Mouse (Mus musculus): Measurements from ENCODE around the gene Ogt. TPM values are rescaled to one million over a fixed set of nuclear protein-coding genes. Genes with fewer than 3 reads are reported as not detected.

The Ogt gene
- 182 and 193 TPM in 2 replicates for polyA plus RNA-seq (2015; fragmentation: Nextera tagmentation; extraction: Ambion mirVana)

GRCm38 (mm10) chrX:101639741-101640166 is at the start of gene Ogt:
TSS of gene Ogt (plus strand) at chrX:101640060.
- peak; percentile 97 for ATAC-seq
- peak within 1 kb of the TSS; percentile 70 for H3K4me3 ChIP-seq
- H3K9me3 ChIP-seq (replicated peaks) = no peaks in the 10 kb centered on the region
- H3K4me2 ChIP-seq = peak within 1 kb of the TSS; percentile 65
- H3K9ac ChIP-seq = peak within 1 kb of the TSS; percentile 85
- no peaks in the 10 kb centered on the region for H3K36me3 ChIP-seq (ENCODE audit: poor library complexity, severe bottlenecking)
- peaks cover 5% of the 10 kb centered on the region; the same call in 1 of the 2 replicates for H3K27me3 ChIP-seq
- H3K27ac ChIP-seq = peak within 1 kb of the TSS; percentile 86
- peaks cover 6% of the 10 kb centered on the region for H3K4me1 ChIP-seq
- WGBS = 14% methylated on average over 24 of the region's 24 CpGs

- H3K9me3 ChIP-seq (replicated peaks) = no peaks in the 10 kb centered on the region
- H3K4me2 ChIP-seq = no peak overlapping the region
- WGBS = 91% methylated on average over 3 of the region's 3 CpGs
- H3K9ac ChIP-seq = no peak overlapping the region
- no peak for ATAC-seq
- no peak overlapping the region for H3K27ac ChIP-seq
- no peaks in the 10 kb centered on the region for H3K4me1 ChIP-seq
- no peaks in the 10 kb centered on the region for H3K27me3 ChIP-seq
- H3K36me3 ChIP-seq (ENCODE audit: poor library complexity, severe bottlenecking) = no peaks in the 10 kb centered on the region
- H3K4me3 ChIP-seq = no peak overlapping the region
These were observed 23.7 kb upstream of the Ogt start for GRCm38 (mm10) chrX:101616183-101616582.

- Histone ChIP-seq H3K36me3 (ENCODE audit: poor library complexity, severe bottlenecking) (no peaks in the 10 kb centered on the region), H3K4me2 (no peak overlapping the region), H3K27me3 (no peaks in the 10 kb centered on the region), H3K9me3 (replicated peaks) (no peaks in the 10 kb centered on the region), H3K27ac (no peak overlapping the region), H3K4me1 (no peaks in the 10 kb centered on the region), H3K9ac (no peak overlapping the region), H3K4me3 (no peak overlapping the region)
- ATAC-seq = no peak
- WGBS = 75% methylated on average over 10 of the region's 10 CpGs
These were observed 22.0 kb upstream of the Ogt start for GRCm38 (mm10) chrX:101617889-101618288.

GRCm38 (mm10) chrX:101620317-101620716 is 19.5 kb upstream of the Ogt start:
- 63% methylated on average over 6 of the region's 6 CpGs for WGBS
- no peak overlapping the region for H3K4me2 ChIP-seq
- no peaks in the 10 kb centered on the region for H3K27me3 ChIP-seq
- no peak for ATAC-seq
- no peaks in the 10 kb centered on the region for H3K36me3 ChIP-seq (ENCODE audit: poor library complexity, severe bottlenecking)
- no peak overlapping the region for H3K27ac ChIP-seq
- H3K9me3 ChIP-seq (replicated peaks) = no peaks in the 10 kb centered on the region
- no peak overlapping the region for H3K4me3 ChIP-seq
- H3K4me1 ChIP-seq = no peaks in the 10 kb centered on the region
- no peak overlapping the region for H3K9ac ChIP-seq

GRCm38 (mm10) chrX:101622539-101622938 is 17.3 kb upstream of the Ogt start:
- WGBS = 42% methylated on average over 3 of the region's 3 CpGs
- ATAC-seq = no peak
- no peak overlapping the region for H3K4me2 ChIP-seq

GRCm38 (mm10) chrX:101636821-101637525 is 2.9 kb upstream of the Ogt start:
- ATAC-seq = no peak
- WGBS = 27% methylated on average over 8 of the region's 9 CpGs

More at GRCm38 (mm10) chrX:101622539-101622938, 17.3 kb upstream of the Ogt start:
- Histone ChIP-seq H3K9ac (no peak overlapping the region), H3K9me3 (replicated peaks) (no peaks in the 10 kb centered on the region), H3K36me3 (ENCODE audit: poor library complexity, severe bottlenecking) (no peaks in the 10 kb centered on the region), H3K27me3 (no peaks in the 10 kb centered on the region), H3K4me3 (no peak overlapping the region), H3K4me1 (no peaks in the 10 kb centered on the region), H3K27ac (no peak overlapping the region)

GRCm38 (mm10) chrX:101638856-101639255 is 1.0 kb upstream of the Ogt start:
- no peaks in the 10 kb centered on the region for H3K9me3 ChIP-seq (replicated peaks)
- H3K27me3 ChIP-seq = peaks cover 5% of the 10 kb centered on the region; the same call in 1 of the 2 replicates
- H3K4me3 ChIP-seq = peak overlapping the region; percentile 70
- ATAC-seq = no peak
- peak overlapping the region; percentile 56 for H3K4me2 ChIP-seq
- H3K4me1 ChIP-seq = peaks cover 6% of the 10 kb centered on the region
- no peak overlapping the region for H3K27ac ChIP-seq
- peak overlapping the region; percentile 48; the same call in 1 of the 2 replicates for H3K9ac ChIP-seq
- WGBS = 32% methylated on average over 3 of the region's 3 CpGs
- no peaks in the 10 kb centered on the region for H3K36me3 ChIP-seq (ENCODE audit: poor library complexity, severe bottlenecking)

More at GRCm38 (mm10) chrX:101636821-101637525, 2.9 kb upstream of the Ogt start:
- no peak overlapping the region for H3K9ac ChIP-seq
- H3K36me3 ChIP-seq (ENCODE audit: poor library complexity, severe bottlenecking) = no peaks in the 10 kb centered on the region
- no peak overlapping the region for H3K4me2 ChIP-seq
- no peak overlapping the region for H3K27ac ChIP-seq
- H3K4me1 ChIP-seq = no peaks in the 10 kb centered on the region
- no peak overlapping the region for H3K4me3 ChIP-seq
- no peaks in the 10 kb centered on the region for H3K9me3 ChIP-seq (replicated peaks)
- peaks cover 5% of the 10 kb centered on the region; the same call in 1 of the 2 replicates for H3K27me3 ChIP-seq

- H3K27ac ChIP-seq = no peak overlapping the region
- WGBS = 17% methylated on average over 13 of the region's 13 CpGs
These were observed 554 bp upstream of the Ogt start for GRCm38 (mm10) chrX:101639306-101639705.

GRCm38 (mm10) chrX:101640194-101641160 is 617 bp downstream of the Ogt start:
- WGBS = 14% methylated on average over 45 of the region's 45 CpGs
- peak; percentile 64 for ATAC-seq

More at GRCm38 (mm10) chrX:101639306-101639705, 554 bp upstream of the Ogt start:
- no peaks in the 10 kb centered on the region for H3K36me3 ChIP-seq (ENCODE audit: poor library complexity, severe bottlenecking)
- H3K9me3 ChIP-seq (replicated peaks) = no peaks in the 10 kb centered on the region
- ATAC-seq = 0 out of 2 replicates have a peak, but pooled peaks have one; percentile 11
- H3K4me3 ChIP-seq = peak overlapping the region; percentile 70
- H3K4me1 ChIP-seq = peaks cover 6% of the 10 kb centered on the region
- H3K27me3 ChIP-seq = peaks cover 5% of the 10 kb centered on the region; the same call in 1 of the 2 replicates
- peak overlapping the region; percentile 56 for H3K4me2 ChIP-seq
- peak overlapping the region; percentile 48; the same call in 1 of the 2 replicates for H3K9ac ChIP-seq

GRCm38 (mm10) chrX:101641161-101641530 is 1.3 kb downstream of the Ogt start:
- Histone ChIP-seq H3K4me3 (peak overlapping the region; percentile 70), H3K36me3 (ENCODE audit: poor library complexity, severe bottlenecking) (0 out of 2 replicates have a peak, but pooled peaks cover 4% of the 10 kb centered on the region), H3K27me3 (peaks cover 5% of the 10 kb centered on the region; the same call in 1 of the 2 replicates), H3K9me3 (replicated peaks) (no peaks in the 10 kb centered on the region), H3K4me1 (peaks cover 6% of the 10 kb centered on the region), H3K4me2 (peak overlapping the region; percentile 65), H3K9ac (peak overlapping the region; percentile 85), H3K27ac (peak overlapping the region; percentile 86)
- WGBS = 17% methylated on average over 6 of the region's 6 CpGs
- ATAC-seq = no peak

More at GRCm38 (mm10) chrX:101640194-101641160, 617 bp downstream of the Ogt start:
- Histone ChIP-seq H3K9ac (peak overlapping the region; percentile 85), H3K4me2 (peak overlapping the region; percentile 65), H3K36me3 (ENCODE audit: poor library complexity, severe bottlenecking) (0 out of 2 replicates have a peak, but pooled peaks cover 2% of the 10 kb centered on the region), H3K27ac (peak overlapping the region; percentile 86), H3K9me3 (replicated peaks) (no peaks in the 10 kb centered on the region), H3K4me1 (peaks cover 6% of the 10 kb centered on the region), H3K27me3 (peaks cover 5% of the 10 kb centered on the region; the same call in 1 of the 2 replicates), H3K4me3 (peak overlapping the region; percentile 70)

GRCm38 (mm10) chrX:101642091-101642490 is 2.2 kb downstream of the Ogt start:
- no peak for ATAC-seq
- 0 out of 2 replicates have a peak, but pooled peaks cover 4% of the 10 kb centered on the region for H3K36me3 ChIP-seq (ENCODE audit: poor library complexity, severe bottlenecking)

More at GRCm38 (mm10) chrX:101642091-101642490, 2.2 kb downstream of the Ogt start:
- Histone ChIP-seq H3K4me2 (peak overlapping the region; percentile 65), H3K27ac (no peak overlapping the region), H3K9me3 (replicated peaks) (no peaks in the 10 kb centered on the region), H3K27me3 (peaks cover 3% of the 10 kb centered on the region; the same call in 1 of the 2 replicates), H3K9ac (peak overlapping the region; percentile 85), H3K4me1 (peaks cover 6% of the 10 kb centered on the region), H3K4me3 (peak overlapping the region; percentile 70)
- WGBS = 17% methylated on average over 5 of the region's 5 CpGs
